Mouse (Mus musculus) MEL (cell line): ENCODE data around the gene Plxna4. TPM values are rescaled to one million over a fixed set of nuclear protein-coding genes. Genes with fewer than 3 reads are reported as not detected.
"Not testable (repeated sequence)": the region's sequence is repeated elsewhere in the genome, so short reads cannot be mapped to it uniquely, and the experiment has no call there.

Experiments used
- DNase-seq: peaks from one replicate; pipeline ENCODE4 v3.0.0; 2011; ENCODE audit warnings: low read depth, low spot score
- H3K27ac ChIP-seq: 2 replicates; pipeline ENCODE4 v1.5.1; 2012; ENCODE audit warnings: low read depth, mild to moderate bottlenecking, control low read depth, low read length, moderate library complexity; ENCODE audit not compliant: control insufficient read depth
- H3K27me3 ChIP-seq, 2 experiments: fragments of 150-350 bp in 1 of 2; sonication (generic) in 1 of 2; 2 replicates each; pipeline ENCODE4 v1.6.1; 2012; ENCODE audit warnings: low read length in 2 of 2, mild to moderate bottlenecking in 2 of 2, improper control_type of control experiment in 1 of 2, moderate library complexity in 1 of 2; ENCODE audit not compliant: insufficient read depth in 2 of 2, control insufficient read depth in 1 of 2
- H3K36me3 ChIP-seq, 2 experiments: 2 replicates each; pipeline ENCODE4 v1.6.1; 2012 to 2014; ENCODE audit warnings: low read length in 2 of 2, improper control_type of control experiment in 1 of 2, inconsistent platforms in 1 of 2, mild to moderate bottlenecking in 1 of 2; ENCODE audit not compliant: insufficient read depth in 2 of 2, control insufficient read depth in 1 of 2
- H3K4me1 ChIP-seq, 2 experiments: fragments of 150-350 bp in 1 of 2; sonication (generic) in 1 of 2; 2 replicates each; pipeline ENCODE4 v1.6.1; 2012; ENCODE audit warnings: low read length in 2 of 2, improper control_type of control experiment in 1 of 2, mild to moderate bottlenecking in 1 of 2; ENCODE audit not compliant: insufficient read depth in 2 of 2, control insufficient read depth in 1 of 2
- H3K4me3 ChIP-seq, 2 experiments: fragments of 150-350 bp in 1 of 2; sonication (generic) in 1 of 2; 2 replicates each; pipeline ENCODE4 v1.5.1; 2012; ENCODE audit warnings: low read depth in 2 of 2, low read length in 2 of 2, mild to moderate bottlenecking in 2 of 2, moderate library complexity in 2 of 2, control low read depth in 1 of 2, improper control_type of control experiment in 1 of 2; ENCODE audit not compliant: control insufficient read depth in 1 of 2, insufficient read depth in 1 of 2
- H3K79me2 ChIP-seq: 2 replicates; pipeline ENCODE4 v1.6.1; 2012; ENCODE audit warnings: mild to moderate bottlenecking, low read length, moderate library complexity; ENCODE audit not compliant: control insufficient read depth, poor library complexity, insufficient read depth
- H3K9ac ChIP-seq: 2 replicates; pipeline ENCODE4 v1.6.1; 2012; ENCODE audit warnings: low read depth, mild to moderate bottlenecking, control low read depth, low read length, moderate library complexity; ENCODE audit not compliant: control insufficient read depth, poor library complexity, severe bottlenecking
- H3K9me3 ChIP-seq: fragments of 150-350 bp; sonication (generic); replicated peaks from 2 replicates; pipeline ENCODE4 v1.6.1; 2012; ENCODE audit warnings: mild to moderate bottlenecking, low read length, improper control_type of control experiment, moderate library complexity; ENCODE audit not compliant: insufficient read depth
- BHLHE40 ChIP-seq: IDR thresholded peaks from 2 replicates; pipeline ENCODE4 v1.6.1; 2012; ENCODE audit warnings: low read depth, mild to moderate bottlenecking, inconsistent platforms, low read length, improper control_type of control experiment, borderline replicate concordance
- CTCF ChIP-seq, 3 experiments: IDR thresholded peaks in 2 of 3; conservative IDR thresholded peaks in 1 of 3; 2 replicates each; pipeline ENCODE4 v1.5.1; 2011 to 2012; ENCODE audit warnings: low read length in 3 of 3, low read depth in 2 of 3, mild to moderate bottlenecking in 2 of 3, improper control_type of control experiment in 1 of 3, inconsistent platforms in 1 of 3, mixed read lengths in 1 of 3, moderate library complexity in 1 of 3; ENCODE audit not compliant: control insufficient read depth in 1 of 3, insufficient read depth in 1 of 3, poor library complexity in 1 of 3, severe bottlenecking in 1 of 3
- E2F4 ChIP-seq: IDR thresholded peaks from 2 replicates; pipeline ENCODE4 v1.6.1; 2011; ENCODE audit warnings: low read depth, low read length, improper control_type of control experiment, borderline replicate concordance
- EP300 ChIP-seq, 2 experiments: IDR thresholded peaks; 2 replicates each; pipeline ENCODE4 v1.6.1; 2011; ENCODE audit warnings: improper control_type of control experiment in 2 of 2, low read length in 2 of 2, low read depth in 1 of 2, mild to moderate bottlenecking in 1 of 2
- GATA1 ChIP-seq: IDR thresholded peaks from 2 replicates; pipeline ENCODE4 v1.6.1; 2011; ENCODE audit warnings: low read depth, low read length, improper control_type of control experiment
- MAFK ChIP-seq: IDR thresholded peaks from 2 replicates; pipeline ENCODE4 v1.6.1; 2011; ENCODE audit warnings: low read depth, mild to moderate bottlenecking, low read length, improper control_type of control experiment, borderline replicate concordance
- MAZ ChIP-seq: IDR thresholded peaks from 2 replicates; pipeline ENCODE4 v1.6.1; 2012; ENCODE audit warnings: low read depth, mild to moderate bottlenecking, inconsistent platforms, low read length, improper control_type of control experiment
- MEF2A ChIP-seq: IDR thresholded peaks from 2 replicates; pipeline ENCODE4 v1.6.1; 2014; ENCODE audit warnings: low read depth, mild to moderate bottlenecking, inconsistent platforms, low read length, improper control_type of control experiment; ENCODE audit not compliant: poor library complexity, insufficient replicate concordance, severe bottlenecking; ENCODE audit errors: extremely low read depth
- NRF1 ChIP-seq: IDR thresholded peaks from 2 replicates; pipeline ENCODE4 v1.6.1; 2014; ENCODE audit warnings: low read depth, mild to moderate bottlenecking, inconsistent platforms, low read length, improper control_type of control experiment, moderate library complexity; ENCODE audit not compliant: poor library complexity, insufficient read depth, severe bottlenecking
- POLR2A ChIP-seq, 2 experiments: IDR thresholded peaks; 2 replicates each; pipeline ENCODE4 v1.6.1; 2011 to 2012; ENCODE audit warnings: low read length in 2 of 2, mild to moderate bottlenecking in 2 of 2, control low read depth in 1 of 2, improper control_type of control experiment in 1 of 2, low read depth in 1 of 2, moderate library complexity in 1 of 2; ENCODE audit not compliant: control insufficient read depth in 1 of 2, insufficient read depth in 1 of 2, poor library complexity in 1 of 2
- POLR2AphosphoS2 ChIP-seq: IDR thresholded peaks from 2 replicates; pipeline ENCODE4 v1.6.1; 2011; ENCODE audit warnings: low read length, improper control_type of control experiment
- RCOR1 ChIP-seq: IDR thresholded peaks from 2 replicates; pipeline ENCODE4 v1.6.1; 2012; ENCODE audit warnings: low read depth, mild to moderate bottlenecking, inconsistent platforms, low read length, improper control_type of control experiment
- SIN3A ChIP-seq: IDR thresholded peaks from 2 replicates; pipeline ENCODE4 v1.6.1; 2012; ENCODE audit warnings: low read length, improper control_type of control experiment, inconsistent platforms
- SMC3 ChIP-seq: IDR thresholded peaks from 2 replicates; pipeline ENCODE4 v1.6.1; 2011; ENCODE audit warnings: low read depth, low read length, improper control_type of control experiment
- TAL1 ChIP-seq: IDR thresholded peaks from 2 replicates; pipeline ENCODE4 v1.6.1; 2012; ENCODE audit warnings: mild to moderate bottlenecking, inconsistent platforms, low read length, moderate library complexity, mixed read lengths
- TBP ChIP-seq: IDR thresholded peaks from 2 replicates; pipeline ENCODE4 v1.8.0; 2011; ENCODE audit warnings: low read depth, low read length, improper control_type of control experiment
- TCF12 ChIP-seq: IDR thresholded peaks from 2 replicates; pipeline ENCODE4 v1.6.1; 2014; ENCODE audit warnings: low read depth, mild to moderate bottlenecking, inconsistent platforms, low read length, improper control_type of control experiment, moderate library complexity
- USF1 ChIP-seq: IDR thresholded peaks from 2 replicates; pipeline ENCODE4 v1.6.1; 2014; ENCODE audit warnings: low read depth, mild to moderate bottlenecking, inconsistent platforms, low read length, improper control_type of control experiment, moderate library complexity
- ZC3H11A ChIP-seq: IDR thresholded peaks from 2 replicates; pipeline ENCODE4 v1.6.1; 2012; ENCODE audit warnings: low read depth, mild to moderate bottlenecking, inconsistent platforms, low read length, improper control_type of control experiment
- ZMIZ1 ChIP-seq: IDR thresholded peaks from 2 replicates; pipeline ENCODE4 v1.6.1; 2012; ENCODE audit warnings: low read depth, mild to moderate bottlenecking, inconsistent platforms, low read length, improper control_type of control experiment, moderate library complexity
- ZNF384 ChIP-seq: IDR thresholded peaks from 2 replicates; pipeline ENCODE4 v1.6.1; 2012; ENCODE audit warnings: low read depth, mild to moderate bottlenecking, inconsistent platforms, low read length, improper control_type of control experiment
- polyA plus RNA-seq, 2 experiments: library from polyadenylated mRNA; stranded (reverse) in 1 of 2; unstranded in 1 of 2; fragments of >175 nt in 1 of 2; fragments of >200 nt in 1 of 2; gene quantifications; 2 replicates each; pipeline versions ENCODE4 v1.2.1 to v1.2.4; 2012; ENCODE audit warnings: low replicate concordance in 2 of 2, low read depth in 1 of 2; ENCODE audit not compliant: insufficient read length in 2 of 2, insufficient read depth in 1 of 2, missing spikeins in 1 of 2
- total RNA-seq: library from RNA; depleted of rRNA; stranded (reverse); fragments of 300-350 nt; gene quantifications from 2 replicates; pipeline ENCODE4 v1.2.3, GENCODE M21; 2012

Plxna4 gene
- total and polyA plus RNA-seq, 3 experiments: 0.01 TPM; not detected in 2

GRCm38 (mm10) chr6:32504963-32505362 is 83.0 kb downstream of the Plxna4 start:
- no peak overlapping the region for H3K9ac ChIP-seq
- no peaks in the 10 kb centered on the region for H3K27me3 ChIP-seq
- H3K79me2 ChIP-seq: no peaks in the 10 kb centered on the region
- H3K4me3 ChIP-seq: no peak overlapping the region
- no peaks in the 10 kb centered on the region for H3K4me1 ChIP-seq
- H3K27ac ChIP-seq: no peak overlapping the region
- no peaks in the 10 kb centered on the region for H3K36me3 ChIP-seq
- H3K9me3 ChIP-seq: no peaks in the 10 kb centered on the region
- no peak for TF ChIP-seq EP300 (IDR thresholded peaks at IDR 0.05; ENCODE audit: low read depth in 1 of 2, low read length in 2 of 2)
- no peak for TF ChIP-seq MEF2A
- TF ChIP-seq E2F4: no peak
- TF ChIP-seq TBP: no peak
- no peak for TF ChIP-seq POLR2AphosphoS2
- TF ChIP-seq TCF12: no peak
- no peak for TF ChIP-seq MAZ
- no peak for TF ChIP-seq MAFK
- no peak for TF ChIP-seq ZMIZ1
- TF ChIP-seq TAL1: no peak
- no peak for TF ChIP-seq CTCF (IDR thresholded peaks at IDR 0.05 in 2 of 3, conservative IDR thresholded peaks at IDR 0.05 in 1 of 3; ENCODE audit: control insufficient read depth in 1 of 3, insufficient read depth in 1 of 3, low read depth in 2 of 3, low read length in 3 of 3, poor library complexity in 1 of 3, severe bottlenecking in 1 of 3)
- no peak for DNase-seq

GRCm38 (mm10) chr6:32501186-32501585 is 86.8 kb downstream of the Plxna4 start:
- H3K27me3 ChIP-seq, H3K36me3 ChIP-seq, DNase-seq, H3K9me3 ChIP-seq, H3K9ac ChIP-seq, H3K79me2 ChIP-seq, H3K4me3 ChIP-seq, H3K4me1 ChIP-seq, H3K27ac ChIP-seq: not testable (repeated sequence)

GRCm38 (mm10) chr6:32498106-32498505 is 89.9 kb downstream of the Plxna4 start:
- no peak overlapping the region for H3K9ac ChIP-seq
- no peak overlapping the region for H3K27ac ChIP-seq
- DNase-seq: no peak
- H3K36me3 ChIP-seq: no peaks in the 10 kb centered on the region
- H3K9me3 ChIP-seq: no peaks in the 10 kb centered on the region
- no peaks in the 10 kb centered on the region for H3K4me1 ChIP-seq
- no peaks in the 10 kb centered on the region for H3K27me3 ChIP-seq
- H3K79me2 ChIP-seq: no peaks in the 10 kb centered on the region
- TF ChIP-seq RCOR1: no peak
- TF ChIP-seq POLR2AphosphoS2: no peak
- TF ChIP-seq SMC3: no peak
- no peak for TF ChIP-seq MAZ
- TF ChIP-seq SIN3A: no peak
- TF ChIP-seq ZNF384: no peak
- TF ChIP-seq TCF12: no peak
- no peak for TF ChIP-seq ZMIZ1
- no peak for TF ChIP-seq BHLHE40
- TF ChIP-seq POLR2A (IDR thresholded peaks at IDR 0.05; ENCODE audit: control insufficient read depth in 1 of 2, insufficient read depth in 1 of 2, low read depth in 1 of 2, low read length in 2 of 2, poor library complexity in 1 of 2): no peak
- no peak for TF ChIP-seq USF1
- no peak for TF ChIP-seq MAFK
- TF ChIP-seq CTCF (IDR thresholded peaks at IDR 0.05 in 2 of 3, conservative IDR thresholded peaks at IDR 0.05 in 1 of 3; ENCODE audit: control insufficient read depth in 1 of 3, insufficient read depth in 1 of 3, low read depth in 2 of 3, low read length in 3 of 3, poor library complexity in 1 of 3, severe bottlenecking in 1 of 3): no peak
- no peak for TF ChIP-seq ZC3H11A
- TF ChIP-seq GATA1: no peak
- TF ChIP-seq NRF1: no peak
- H3K4me3 ChIP-seq: no peak overlapping the region
